Mouse (Mus musculus) heart, postnatal 4 days (tissue): ENCODE measurements around the gene Hist1h4b. TPM values are rescaled to one million over a fixed set of nuclear protein-coding genes. Genes with fewer than 3 reads are reported as not detected.
A peak's percentile ranks its signal among the peaks of the same experiment; 100 is the strongest.

Source experiments
- DNase-seq: peaks from one replicate; pipeline ENCODE4 v3.0.0; 2021
- total RNA-seq, 2 experiments: library from RNA; stranded (reverse); gene quantifications; 2 replicates each; pipeline ENCODE4 v1.2.3; 2021

Gene Hist1h4b
- total RNA-seq, 2 experiments from 2014 or later, result 312 to 320 TPM

- no peak for DNase-seq
These were observed 16.5 kb upstream of the Hist1h4b start for GRCm38 (mm10) chr13:23740256-23740840.

- DNase-seq, result no peak
These were observed 15.9 kb upstream of the Hist1h4b start for GRCm38 (mm10) chr13:23740910-23741309.

- DNase-seq, result no peak
These were observed 14.8 kb upstream of the Hist1h4b start for GRCm38 (mm10) chr13:23742007-23742406.

- DNase-seq, result no peak
These were observed 13.6 kb upstream of the Hist1h4b start for GRCm38 (mm10) chr13:23743215-23743614.

GRCm38 (mm10) chr13:23743963-23744362 lies 12.8 kb upstream of the Hist1h4b start:
- DNase-seq, result no peak

- DNase-seq, result no peak
These were observed 12.1 kb upstream of the Hist1h4b start for GRCm38 (mm10) chr13:23744421-23745380.

- peak; percentile 89 for DNase-seq
These were observed 11.2 kb upstream of the Hist1h4b start, which contains the start of gene Hist1h3c for GRCm38 (mm10) chr13:23745381-23746161. Gene Hist1h3c, minus strand, starts transcription at chr13:23745602.

- DNase-seq, result peak; percentile 68
These were observed 10.4 kb upstream of the Hist1h4b start, which contains the start of gene Hist1h2bb for GRCm38 (mm10) chr13:23746201-23747080. Gene Hist1h2bb, plus strand, starts transcription at chr13:23746734.

- DNase-seq, result no peak
These were observed 9.5 kb upstream of the Hist1h4b start for GRCm38 (mm10) chr13:23747081-23747891.

GRCm38 (mm10) chr13:23747892-23748288 lies 8.9 kb upstream of the Hist1h4b start:
- DNase-seq, result no peak

- no peak for DNase-seq
These were observed 7.2 kb upstream of the Hist1h4b start for GRCm38 (mm10) chr13:23749563-23750121.

GRCm38 (mm10) chr13:23750839-23751477 lies 5.9 kb upstream of the Hist1h4b start, which contains the start of gene Hist1h2ab:
Gene Hist1h2ab, plus strand, starts transcription at chr13:23751126.
- peak; percentile 43 for DNase-seq

- DNase-seq, result no peak
These were observed 5.3 kb upstream of the Hist1h4b start for GRCm38 (mm10) chr13:23751478-23751956.

- DNase-seq, result peak; percentile 91
These were observed 4.6 kb upstream of the Hist1h4b start, which contains the start of gene Hist1h3b for GRCm38 (mm10) chr13:23752067-23752741. Gene Hist1h3b, plus strand, starts transcription at chr13:23752267.

- DNase-seq, result no peak
These were observed 4.1 kb upstream of the Hist1h4b start for GRCm38 (mm10) chr13:23752742-23753172.

GRCm38 (mm10) chr13:23753314-23754078 lies 3.3 kb upstream of the Hist1h4b start:
- DNase-seq, result no peak

GRCm38 (mm10) chr13:23755000-23755399 lies 1.8 kb upstream of the Hist1h4b start:
- no peak for DNase-seq

GRCm38 (mm10) chr13:23757211-23757773 lies 479 bp downstream of the Hist1h4b start:
- no peak for DNase-seq
